Mouse (Mus musculus): ENCODE measurements around the gene Ptpn1. TPM values are rescaled to one million over a fixed set of nuclear protein-coding genes. Genes with fewer than 3 reads are reported as not detected.

The Ptpn1 gene
- polyA plus RNA-seq (2017; shearing (Covaris generic)): 100 to 1,000 TPM; 146 to 155 TPM

GRCm38 (mm10) chr2:167931985-167932726 is at the start of gene Ptpn1:
Gene Ptpn1 (plus strand): TSS chr2:167932057.
- ATAC-seq: peak; percentile 89

GRCm38 (mm10) chr2:167886485-167886884 is 45.4 kb upstream of the Ptpn1 start:
- no peak for ATAC-seq

- ATAC-seq: peak; percentile 57
Measured at GRCm38 (mm10) chr2:167887516-167888347, 44.1 kb upstream of the Ptpn1 start.

- ATAC-seq: no peak
Measured at GRCm38 (mm10) chr2:167888834-167889233, 43.0 kb upstream of the Ptpn1 start.

- ATAC-seq: no peak
Measured at GRCm38 (mm10) chr2:167889886-167890285, 42.0 kb upstream of the Ptpn1 start.

- ATAC-seq: peak; percentile 16
Measured at GRCm38 (mm10) chr2:167891908-167892307, 39.9 kb upstream of the Ptpn1 start.

GRCm38 (mm10) chr2:167893680-167894079 is 38.2 kb upstream of the Ptpn1 start:
- ATAC-seq: no peak

- peak; percentile 89 for ATAC-seq
Measured at GRCm38 (mm10) chr2:167894948-167895372, 36.9 kb upstream of the Ptpn1 start.

- ATAC-seq: no peak
Measured at GRCm38 (mm10) chr2:167897896-167898295, 34.0 kb upstream of the Ptpn1 start.

- no peak for ATAC-seq
Measured at GRCm38 (mm10) chr2:167899989-167900421, 31.9 kb upstream of the Ptpn1 start.

GRCm38 (mm10) chr2:167902116-167902703 is 29.6 kb upstream of the Ptpn1 start:
- no peak for ATAC-seq

GRCm38 (mm10) chr2:167903242-167903952 is 28.5 kb upstream of the Ptpn1 start:
- no peak for ATAC-seq

- no peak for ATAC-seq
Measured at GRCm38 (mm10) chr2:167904621-167905367, 27.1 kb upstream of the Ptpn1 start.

GRCm38 (mm10) chr2:167905561-167905960 is 26.3 kb upstream of the Ptpn1 start:
- ATAC-seq: no peak

- ATAC-seq: no peak
Measured at GRCm38 (mm10) chr2:167906729-167907128, 25.1 kb upstream of the Ptpn1 start.

- ATAC-seq: peak; percentile 32
Measured at GRCm38 (mm10) chr2:167909531-167910177, 22.2 kb upstream of the Ptpn1 start.

GRCm38 (mm10) chr2:167910178-167910540 is 21.7 kb upstream of the Ptpn1 start:
- ATAC-seq: peak; percentile 49

GRCm38 (mm10) chr2:167911511-167911910 is 20.3 kb upstream of the Ptpn1 start:
- ATAC-seq: no peak

GRCm38 (mm10) chr2:167919081-167919480 is 12.8 kb upstream of the Ptpn1 start:
- ATAC-seq: no peak

- no peak for ATAC-seq
Measured at GRCm38 (mm10) chr2:167920041-167920440, 11.8 kb upstream of the Ptpn1 start.

- no peak for ATAC-seq
Measured at GRCm38 (mm10) chr2:167920960-167921495, 10.8 kb upstream of the Ptpn1 start.
